Mouse (Mus musculus): ENCODE results near the gene Nxf1. TPM values are rescaled to one million over a fixed set of nuclear protein-coding genes. Genes with fewer than 3 reads are reported as not detected.

The Nxf1 gene
- 230 and 238 TPM in 2 replicates for polyA plus RNA-seq (2014; fragmentation: Nextera tagmentation; extraction: Ambion mirVana)

- Histone ChIP-seq H3K27me3 (ENCODE audit: control insufficient read depth, insufficient read depth, low read length) (no peaks in the 10 kb centered on the region), H3K27ac (replicated peaks; ENCODE audit: low read depth, low read length) (peak within 1 kb of the TSS; percentile 85), H3K9ac (replicated peaks; ENCODE audit: low read length) (peak within 1 kb of the TSS; percentile 95), H3K4me2 (ENCODE audit: low read depth, low read length) (peak within 1 kb of the TSS; percentile 71), H3K4me3 (ENCODE audit: low read depth, low read length) (peak within 1 kb of the TSS; percentile 96), H3K4me1 (ENCODE audit: control insufficient read depth, insufficient read depth, low read length) (no peaks in the 10 kb centered on the region), H3K9me3 (replicated peaks; ENCODE audit: control insufficient read depth, low read length) (no peaks in the 10 kb centered on the region), H3K36me3 (replicated peaks; ENCODE audit: control insufficient read depth, insufficient read depth, low read depth, low read length) (peaks cover 7% of the 10 kb centered on the region)
- DNase-seq (ENCODE audit: low spot score) (peak; percentile 97), ATAC-seq (replicated peaks; ENCODE audit: insufficient number of reproducible peaks, low FRiP score, low TSS enrichment, low read depth) (peak; percentile 90)
- under 1% methylated on average over 75 of the region's 75 CpGs for WGBS
These were observed at the start of gene Nxf1 for GRCm38 (mm10) chr19:8756635-8757387. TSS of gene Nxf1 (plus strand) at chr19:8757073.

DNA sequence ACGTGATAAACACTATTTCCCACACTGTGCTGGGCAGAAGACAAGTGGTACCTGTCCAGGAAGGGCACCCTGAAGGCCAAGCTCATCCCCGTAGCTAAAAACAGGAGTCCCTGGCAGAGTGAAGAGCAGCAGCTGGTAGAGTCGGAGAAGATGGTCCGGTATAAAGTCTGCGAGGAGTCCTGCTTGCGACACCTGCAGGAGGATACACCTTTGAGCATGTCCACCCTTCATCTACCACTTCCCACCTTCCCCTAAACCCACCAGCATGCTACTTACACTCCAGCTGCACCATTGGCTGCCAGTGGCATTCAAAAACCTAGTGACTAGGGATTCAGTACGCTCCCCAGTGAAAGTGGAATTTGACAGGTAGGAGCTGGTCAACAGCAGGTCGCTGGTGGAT lies 47.9 kb upstream of the Nxf1 start:
- Histone ChIP-seq H3K4me2 (ENCODE audit: low read depth, low read length) (no peak overlapping the region), H3K4me1 (ENCODE audit: control insufficient read depth, insufficient read depth, low read length) (0 out of 2 replicates have a peak, but pooled peaks cover 3% of the 10 kb centered on the region), H3K9ac (replicated peaks; ENCODE audit: low read length) (no peak overlapping the region), H3K4me3 (ENCODE audit: low read depth, low read length) (no peak overlapping the region), H3K9me3 (replicated peaks; ENCODE audit: control insufficient read depth, low read length) (no peaks in the 10 kb centered on the region), H3K36me3 (replicated peaks; ENCODE audit: control insufficient read depth, insufficient read depth, low read depth, low read length) (peaks cover 12% of the 10 kb centered on the region), H3K27me3 (ENCODE audit: control insufficient read depth, insufficient read depth, low read length) (no peaks in the 10 kb centered on the region), H3K27ac (replicated peaks; ENCODE audit: low read depth, low read length) (no peak overlapping the region)
- DNase-seq (ENCODE audit: low spot score): no peak
- 97% methylated on average over 8 of the region's 8 CpGs for WGBS
- no peak for ATAC-seq (replicated peaks; ENCODE audit: insufficient number of reproducible peaks, low FRiP score, low TSS enrichment, low read depth)

DNA sequence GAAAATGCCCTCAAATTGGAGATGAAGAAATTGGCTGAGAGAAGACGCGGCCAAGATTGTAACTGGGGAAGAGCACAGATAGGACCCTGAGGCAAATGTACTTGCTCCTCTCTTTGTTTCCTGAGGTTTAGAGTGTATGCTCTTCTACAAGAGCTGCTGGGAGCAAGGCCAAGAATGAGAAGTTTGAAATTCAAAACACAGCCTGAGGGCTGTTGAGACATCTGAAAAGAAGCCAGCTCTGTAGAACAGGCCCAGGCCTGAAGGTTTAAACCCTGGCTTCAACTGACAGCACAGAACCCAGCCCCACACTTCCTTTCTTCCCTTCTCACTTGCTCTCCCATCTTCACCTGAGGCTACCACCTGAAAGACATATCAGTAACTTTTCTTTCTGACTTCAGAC lies 46.8 kb upstream of the Nxf1 start:
- H3K36me3 ChIP-seq (replicated peaks; ENCODE audit: control insufficient read depth, insufficient read depth, low read depth, low read length): peaks cover 12% of the 10 kb centered on the region
- ATAC-seq (replicated peaks; ENCODE audit: insufficient number of reproducible peaks, low FRiP score, low TSS enrichment, low read depth) (no peak), DNase-seq (ENCODE audit: low spot score) (no peak)
- no peak overlapping the region for H3K9ac ChIP-seq (replicated peaks; ENCODE audit: low read length)
- no peak overlapping the region for H3K27ac ChIP-seq (replicated peaks; ENCODE audit: low read depth, low read length)
- H3K4me1 ChIP-seq (ENCODE audit: control insufficient read depth, insufficient read depth, low read length): 0 out of 2 replicates have a peak, but pooled peaks cover 3% of the 10 kb centered on the region
- no peak overlapping the region for H3K4me3 ChIP-seq (ENCODE audit: low read depth, low read length)
- H3K4me2 ChIP-seq (ENCODE audit: low read depth, low read length): no peak overlapping the region
- H3K9me3 ChIP-seq (replicated peaks; ENCODE audit: control insufficient read depth, low read length): no peaks in the 10 kb centered on the region
- no peaks in the 10 kb centered on the region for H3K27me3 ChIP-seq (ENCODE audit: control insufficient read depth, insufficient read depth, low read length)
- 83% methylated on average over 2 of the region's 2 CpGs for WGBS

DNA sequence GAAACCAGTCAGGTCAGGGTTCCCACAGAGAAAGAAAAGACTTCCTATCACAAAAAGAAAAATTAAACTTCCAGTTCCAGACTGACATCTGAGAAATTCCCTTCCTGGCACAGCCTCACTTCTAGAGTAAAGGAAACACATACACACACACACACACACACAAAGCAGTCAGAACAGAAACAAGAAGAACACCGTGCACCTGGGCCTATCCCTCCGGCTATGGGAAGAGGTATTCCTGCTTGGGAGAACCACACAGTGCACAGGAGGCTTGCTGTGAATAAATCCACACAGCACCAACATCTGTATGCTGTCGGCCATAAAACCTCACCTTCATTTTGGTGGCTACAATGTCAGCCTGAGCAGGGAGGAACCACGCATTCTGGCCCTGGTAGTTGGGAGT lies 45.4 kb upstream of the Nxf1 start:
- H3K4me3 ChIP-seq (ENCODE audit: low read depth, low read length): peak overlapping the region; percentile 80; the same call in 1 of the 2 replicates
- DNase-seq (ENCODE audit: low spot score) (no peak), ATAC-seq (replicated peaks; ENCODE audit: insufficient number of reproducible peaks, low FRiP score, low TSS enrichment, low read depth) (no peak)
- WGBS: 83% methylated on average over 4 of the region's 4 CpGs
- H3K4me2 ChIP-seq (ENCODE audit: low read depth, low read length): peak overlapping the region; percentile 65
- 0 out of 2 replicates have a peak, but pooled peaks cover 3% of the 10 kb centered on the region for H3K4me1 ChIP-seq (ENCODE audit: control insufficient read depth, insufficient read depth, low read length)
- no peaks in the 10 kb centered on the region for H3K9me3 ChIP-seq (replicated peaks; ENCODE audit: control insufficient read depth, low read length)
- H3K36me3 ChIP-seq (replicated peaks; ENCODE audit: control insufficient read depth, insufficient read depth, low read depth, low read length): peaks cover 12% of the 10 kb centered on the region
- no peaks in the 10 kb centered on the region for H3K27me3 ChIP-seq (ENCODE audit: control insufficient read depth, insufficient read depth, low read length)
- H3K9ac ChIP-seq (replicated peaks; ENCODE audit: low read length): peak overlapping the region; percentile 90
- no peak overlapping the region for H3K27ac ChIP-seq (replicated peaks; ENCODE audit: low read depth, low read length)

DNA sequence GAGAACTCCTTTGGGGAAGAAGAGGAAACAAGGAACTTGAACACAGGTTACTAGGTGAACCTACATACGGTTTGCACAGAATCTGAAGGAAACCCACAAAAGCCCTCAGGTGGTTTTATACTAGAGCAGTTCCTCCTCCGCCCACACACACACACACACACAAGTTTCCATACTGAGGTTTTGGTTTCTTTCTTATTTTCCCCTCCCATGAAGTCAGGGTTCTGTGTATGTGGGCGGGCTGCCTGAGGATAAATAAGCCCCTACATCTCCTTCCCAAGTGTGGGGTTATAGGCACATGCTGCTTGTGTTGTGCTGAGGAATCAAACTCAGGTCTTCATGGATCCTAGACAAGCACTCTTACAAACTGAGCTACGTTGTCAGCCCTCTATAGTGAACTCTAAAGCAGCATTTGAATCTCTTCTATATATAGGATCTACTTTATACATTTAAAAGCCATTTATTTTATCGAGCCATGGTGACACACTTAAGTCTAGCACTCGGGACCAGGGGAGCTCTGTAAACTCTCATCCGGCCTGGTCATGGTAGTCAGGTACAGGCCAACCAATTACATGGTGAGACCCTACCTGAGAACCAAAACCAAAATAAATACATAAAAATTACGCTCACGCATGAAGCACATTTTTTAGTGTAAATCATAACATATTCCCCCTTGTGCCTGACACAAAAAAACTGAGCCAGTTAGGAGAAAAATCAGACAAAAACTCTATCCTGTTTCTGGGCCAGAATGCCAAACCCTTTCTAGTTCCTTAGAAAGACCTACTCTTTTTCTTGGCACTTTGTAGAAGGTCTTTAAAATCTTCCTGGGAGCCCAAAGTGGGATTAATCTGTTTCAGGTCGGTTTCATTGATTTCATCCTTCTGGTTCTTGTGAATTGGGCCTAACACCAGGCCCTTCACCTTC lies 44.7 kb upstream of the Nxf1 start:
- ATAC-seq (replicated peaks; ENCODE audit: insufficient number of reproducible peaks, low FRiP score, low TSS enrichment, low read depth) (no peak), DNase-seq (ENCODE audit: low spot score) (no peak)
- H3K27me3 ChIP-seq (ENCODE audit: control insufficient read depth, insufficient read depth, low read length): no peaks in the 10 kb centered on the region
- H3K4me2 ChIP-seq (ENCODE audit: low read depth, low read length): peak overlapping the region; percentile 65
- H3K9me3 ChIP-seq (replicated peaks; ENCODE audit: control insufficient read depth, low read length): no peaks in the 10 kb centered on the region
- H3K4me1 ChIP-seq (ENCODE audit: control insufficient read depth, insufficient read depth, low read length): 0 out of 2 replicates have a peak, but pooled peaks cover 3% of the 10 kb centered on the region
- peaks cover 12% of the 10 kb centered on the region for H3K36me3 ChIP-seq (replicated peaks; ENCODE audit: control insufficient read depth, insufficient read depth, low read depth, low read length)
- H3K27ac ChIP-seq (replicated peaks; ENCODE audit: low read depth, low read length): peak overlapping the region; percentile 83
- peak overlapping the region; percentile 80 for H3K4me3 ChIP-seq (ENCODE audit: low read depth, low read length)
- 59% methylated on average over 10 of the region's 10 CpGs for WGBS
- peak overlapping the region; percentile 90 for H3K9ac ChIP-seq (replicated peaks; ENCODE audit: low read length)

GRCm38 (mm10) chr19:8712870-8713305 lies 44.0 kb upstream of the Nxf1 start:
- under 1% methylated on average over 13 of the region's 13 CpGs for whole genome bisulfite sequencing
- Histone ChIP-seq H3K36me3 (replicated peaks; ENCODE audit: control insufficient read depth, insufficient read depth, low read depth, low read length) (peaks cover 8% of the 10 kb centered on the region), H3K9me3 (replicated peaks; ENCODE audit: control insufficient read depth, low read length) (no peaks in the 10 kb centered on the region), H3K4me3 (ENCODE audit: low read depth, low read length) (peak overlapping the region; percentile 80), H3K27me3 (ENCODE audit: control insufficient read depth, insufficient read depth, low read length) (no peaks in the 10 kb centered on the region), H3K27ac (replicated peaks; ENCODE audit: low read depth, low read length) (peak overlapping the region; percentile 83), H3K4me2 (ENCODE audit: low read depth, low read length) (peak overlapping the region; percentile 65), H3K9ac (replicated peaks; ENCODE audit: low read length) (peak overlapping the region; percentile 90), H3K4me1 (ENCODE audit: control insufficient read depth, insufficient read depth, low read length) (0 out of 2 replicates have a peak, but pooled peaks cover 3% of the 10 kb centered on the region)
- DNase-seq (ENCODE audit: low spot score): peak; percentile 89
- ATAC-seq (replicated peaks; ENCODE audit: insufficient number of reproducible peaks, low FRiP score, low TSS enrichment, low read depth): peak; percentile 65

- no peaks in the 10 kb centered on the region for H3K27me3 ChIP-seq (ENCODE audit: control insufficient read depth, insufficient read depth, low read length)
- WGBS: under 1% methylated on average over 50 of the region's 51 CpGs
- H3K4me2 ChIP-seq (ENCODE audit: low read depth, low read length): peak overlapping the region; percentile 65
- H3K9me3 ChIP-seq (replicated peaks; ENCODE audit: control insufficient read depth, low read length): no peaks in the 10 kb centered on the region
- peak overlapping the region; percentile 90 for H3K9ac ChIP-seq (replicated peaks; ENCODE audit: low read length)
- peaks cover 7% of the 10 kb centered on the region for H3K36me3 ChIP-seq (replicated peaks; ENCODE audit: control insufficient read depth, insufficient read depth, low read depth, low read length)
- peak overlapping the region; percentile 80 for H3K4me3 ChIP-seq (ENCODE audit: low read depth, low read length)
- H3K4me1 ChIP-seq (ENCODE audit: control insufficient read depth, insufficient read depth, low read length): 0 out of 2 replicates have a peak, but pooled peaks cover 3% of the 10 kb centered on the region
- DNase-seq (ENCODE audit: low spot score) (peak; percentile 90), ATAC-seq (replicated peaks; ENCODE audit: insufficient number of reproducible peaks, low FRiP score, low TSS enrichment, low read depth) (peak; percentile 94)
- H3K27ac ChIP-seq (replicated peaks; ENCODE audit: low read depth, low read length): peak overlapping the region; percentile 83
These were observed 43.4 kb upstream of the Nxf1 start for GRCm38 (mm10) chr19:8713306-8713996.
